Mouse (Mus musculus) left cerebral cortex, adult 9 months (tissue): ENCODE measurements around the gene Mlx.
"Not testable (repeated sequence)": the region's sequence is repeated elsewhere in the genome, so short reads cannot be mapped to it uniquely, and the experiment has no call there.

Experiments used
- DNase-seq, 2 experiments: peaks; one replicate each; pipeline ENCODE4 v3.0.0; 2022; ENCODE audit warnings: low spot score in 2 of 2

Gene Mlx

GRCm38 (mm10) chr11:101098231-101098630 lies 11.2 kb downstream of the Mlx start:
- DNase-seq, result no peak

GRCm38 (mm10) chr11:101103011-101103410 lies 15.9 kb downstream of the Mlx start:
- DNase-seq, result no peak

- no peak for DNase-seq
Observed at GRCm38 (mm10) chr11:101109351-101109750, 22.3 kb downstream of the Mlx start.

GRCm38 (mm10) chr11:101110708-101111107 lies 23.6 kb downstream of the Mlx start:
- DNase-seq, result no peak

- DNase-seq, result no peak
Observed at GRCm38 (mm10) chr11:101111178-101111577, 24.1 kb downstream of the Mlx start.

- DNase-seq, result no peak
Observed at GRCm38 (mm10) chr11:101112186-101112585, 25.1 kb downstream of the Mlx start.

- peak in 1 of 2 experiments; percentile 55 for DNase-seq
Observed at GRCm38 (mm10) chr11:101115564-101115963, 28.5 kb downstream of the Mlx start.

- DNase-seq, result no peak
Observed at GRCm38 (mm10) chr11:101118105-101118504, 31.0 kb downstream of the Mlx start.

- no peak for DNase-seq
Observed at GRCm38 (mm10) chr11:101119131-101119760, 32.2 kb downstream of the Mlx start.

GRCm38 (mm10) chr11:101119761-101120544 lies 32.9 kb downstream of the Mlx start, which contains the start of the genes Retreg3 and Tubg1:
Retreg3 (minus strand) TSS chr11:101119893.
Tubg1 (plus strand) TSS chr11:101119938.
- peak; percentile 96 to 98 for DNase-seq

GRCm38 (mm10) chr11:101120545-101121188 lies 33.6 kb downstream of the Mlx start:
- DNase-seq, result no peak

- DNase-seq, result not testable (repeated sequence)
Observed at GRCm38 (mm10) chr11:101124494-101124893, 37.4 kb downstream of the Mlx start.

- not testable (repeated sequence) for DNase-seq
Observed at GRCm38 (mm10) chr11:101125008-101125407, 37.9 kb downstream of the Mlx start.

GRCm38 (mm10) chr11:101127075-101127474 lies 40.0 kb downstream of the Mlx start:
- DNase-seq, result no peak

GRCm38 (mm10) chr11:101128996-101129577 lies 42.0 kb downstream of the Mlx start:
- DNase-seq, result no peak

- DNase-seq, result no peak
Observed at GRCm38 (mm10) chr11:101130056-101130756, 43.1 kb downstream of the Mlx start.

GRCm38 (mm10) chr11:101131187-101131586 lies 44.1 kb downstream of the Mlx start:
- no peak for DNase-seq

- no peak for DNase-seq
Observed at GRCm38 (mm10) chr11:101131701-101132100, 44.6 kb downstream of the Mlx start.

- DNase-seq, result no peak
Observed at GRCm38 (mm10) chr11:101133037-101133436, 46.0 kb downstream of the Mlx start.

GRCm38 (mm10) chr11:101134217-101134865 lies 47.3 kb downstream of the Mlx start:
- DNase-seq, result no peak

- DNase-seq, result no peak
Observed at GRCm38 (mm10) chr11:101137000-101137399, 49.9 kb downstream of the Mlx start.
